Mouse (Mus musculus) gastrocnemius, postnatal 4 days (tissue): ENCODE results near the gene Pcbp4. TPM values are rescaled to one million over a fixed set of nuclear protein-coding genes. Genes with fewer than 3 reads are reported as not detected.

Experiments used
- DNase-seq, 2 experiments: peaks; one replicate each; pipeline ENCODE4 v3.0.0; 2021 to 2022; ENCODE audit warnings: low spot score in 2 of 2, mixed read lengths in 2 of 2
- long read RNA-seq, 2 experiments: library from polyadenylated mRNA; stranded (forward); transcript quantifications; one replicate each; pipeline ENCODE4 v2.0.0; 2021
- total RNA-seq, 2 experiments: library from RNA; stranded (reverse); gene quantifications; 2 replicates each; pipeline ENCODE4 v1.2.3; 2021

The Pcbp4 gene
- 10 to 100 TPM; 83.6 to 84.9 TPM for total RNA-seq
- long read RNA-seq, experiment 1, transcript Pcbp4-201 (13 exons, 2,035 nt): major isoform, 76 of 114 reads
- long read RNA-seq, experiment 1, partial matches to known transcripts: 12 of 114 reads
- long read RNA-seq, experiment 1, other reads (novel, unspliced or antisense): 26 of 114 reads
- long read RNA-seq, experiment 2, transcript Pcbp4-201 (13 exons, 2,035 nt): major isoform, 94 of 137 reads
- long read RNA-seq, experiment 2, partial matches to known transcripts: 9 of 137 reads
- long read RNA-seq, experiment 2, other reads (novel, unspliced or antisense): 34 of 137 reads

DNA sequence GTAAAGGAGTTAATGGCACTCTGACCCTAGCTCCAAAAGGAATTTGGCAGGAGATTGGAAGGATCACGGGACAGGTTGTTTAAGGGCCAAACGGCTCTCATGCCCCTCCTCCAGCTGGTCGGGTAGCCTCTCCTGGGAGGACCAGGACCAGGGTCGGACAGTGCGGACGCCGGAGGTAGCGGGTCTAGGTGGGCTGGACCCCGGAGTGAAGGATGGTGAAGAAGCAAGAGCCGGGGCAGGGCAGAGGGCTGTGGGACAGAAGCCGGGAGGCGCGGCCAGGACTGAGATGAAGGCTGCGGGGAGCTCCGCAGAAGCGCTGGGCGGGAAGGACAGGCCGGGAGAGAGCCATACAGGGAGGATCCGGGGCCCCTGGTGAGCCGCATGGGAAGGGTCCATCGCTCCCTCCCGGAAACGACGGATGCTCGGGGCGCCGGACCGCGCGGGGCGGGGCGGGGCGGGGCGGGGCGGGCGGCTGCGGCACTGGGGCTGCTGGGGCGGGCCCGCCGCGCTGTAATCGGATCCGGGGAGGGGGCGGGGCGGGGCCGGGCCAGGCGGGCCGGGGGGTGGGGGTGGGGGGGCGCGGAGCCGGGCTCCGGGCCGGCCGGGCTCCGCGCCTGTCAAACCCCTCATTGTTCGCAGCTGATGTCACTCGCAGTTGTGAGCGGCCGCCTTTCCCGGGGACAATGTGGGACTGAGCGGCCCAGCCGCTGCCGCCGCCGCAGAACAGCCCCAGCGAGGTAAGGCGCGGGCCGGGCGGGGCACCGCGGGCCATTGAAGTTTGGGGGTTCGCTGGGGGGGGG lies at the start of gene Pcbp4:
Gene Pcbp4, plus strand, starts transcription at position 21 of the 800 bp plus-strand sequence.
- peak in 1 of 2 experiments; percentile 73 for DNase-seq

- peak in 1 of 2 experiments; percentile 74 for DNase-seq
Measured at GRCm38 (mm10) chr9:106405275-106405674, 47.8 kb upstream of the Pcbp4 start.

DNA sequence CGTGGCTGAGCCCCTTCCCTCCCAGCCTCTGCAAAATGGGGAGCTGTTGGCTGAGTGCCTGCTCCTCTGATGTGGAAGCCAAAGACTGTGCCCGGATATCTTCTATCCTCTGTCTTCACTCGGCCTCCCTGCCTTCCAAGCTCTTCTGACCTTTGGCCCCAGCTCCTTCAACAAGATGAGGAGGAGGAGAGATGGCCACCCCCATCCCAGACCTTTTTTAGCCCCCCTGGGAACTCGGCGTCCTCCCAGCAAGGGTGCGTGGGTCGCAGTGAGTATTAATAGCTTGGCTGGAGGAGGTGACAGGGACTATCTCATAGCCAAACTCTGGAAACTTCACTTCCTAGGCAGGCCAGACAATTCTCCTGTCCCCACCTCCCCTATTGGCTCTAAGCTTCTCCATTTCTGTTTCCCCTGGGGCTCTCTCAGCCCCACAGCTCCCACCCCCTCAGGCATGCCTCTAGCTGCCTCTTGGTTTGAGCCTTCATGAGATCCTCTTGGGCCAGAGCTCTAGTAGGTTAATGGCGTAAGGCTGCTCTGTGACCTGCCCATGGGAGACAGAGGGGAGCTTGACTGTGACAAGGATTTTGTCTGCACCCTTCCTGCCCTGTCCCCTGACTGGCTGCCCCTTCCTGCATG lies 46.5 kb upstream of the Pcbp4 start:
- DNase-seq: no peak

DNA sequence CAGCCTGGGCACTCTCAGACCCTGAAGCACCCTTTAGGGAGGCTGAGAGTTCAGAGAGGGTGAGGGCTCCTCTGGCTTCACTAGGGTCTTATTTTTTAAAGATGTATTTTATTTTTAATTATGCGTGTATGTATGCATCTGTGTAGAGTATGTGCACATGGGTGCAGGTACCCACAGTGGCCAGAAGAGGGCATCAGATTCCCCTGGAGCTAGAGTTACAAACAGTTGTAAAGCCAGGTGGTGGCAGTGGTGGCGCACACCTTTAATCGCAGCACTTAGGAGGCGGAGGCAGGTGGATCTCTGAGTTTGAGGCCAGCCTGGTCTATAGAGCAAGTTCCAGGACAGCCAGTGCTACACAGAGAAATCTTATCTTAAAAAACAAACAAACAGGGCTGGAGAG lies 44.0 kb upstream of the Pcbp4 start:
- no peak for DNase-seq

DNA sequence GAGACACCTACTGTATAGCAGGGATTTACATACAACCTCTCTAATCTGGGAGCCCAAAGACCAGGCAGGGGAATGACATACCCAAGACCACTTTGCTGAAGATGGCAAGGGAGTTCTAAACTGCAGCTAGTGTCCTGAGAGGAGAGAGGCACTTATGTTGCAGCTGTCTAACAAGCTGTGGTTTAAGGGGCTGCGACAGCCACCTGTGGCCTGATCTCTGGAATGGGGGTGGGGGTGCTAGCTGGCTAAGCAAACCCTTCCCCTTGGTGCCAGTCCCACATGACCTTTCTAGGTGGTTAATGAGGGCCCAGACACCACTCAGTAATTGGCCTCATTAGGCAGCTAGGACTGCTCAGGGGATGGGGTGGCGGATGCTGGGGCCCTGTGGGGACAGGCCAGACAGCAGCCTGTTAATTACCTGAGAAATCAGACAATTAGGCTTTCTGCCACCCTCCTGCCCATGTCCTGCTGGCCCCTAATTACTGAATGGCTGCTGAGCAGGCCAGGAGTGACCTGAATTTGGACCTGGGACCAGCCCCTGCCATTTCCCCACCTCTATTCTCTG lies 42.9 kb upstream of the Pcbp4 start:
- no peak for DNase-seq

DNA sequence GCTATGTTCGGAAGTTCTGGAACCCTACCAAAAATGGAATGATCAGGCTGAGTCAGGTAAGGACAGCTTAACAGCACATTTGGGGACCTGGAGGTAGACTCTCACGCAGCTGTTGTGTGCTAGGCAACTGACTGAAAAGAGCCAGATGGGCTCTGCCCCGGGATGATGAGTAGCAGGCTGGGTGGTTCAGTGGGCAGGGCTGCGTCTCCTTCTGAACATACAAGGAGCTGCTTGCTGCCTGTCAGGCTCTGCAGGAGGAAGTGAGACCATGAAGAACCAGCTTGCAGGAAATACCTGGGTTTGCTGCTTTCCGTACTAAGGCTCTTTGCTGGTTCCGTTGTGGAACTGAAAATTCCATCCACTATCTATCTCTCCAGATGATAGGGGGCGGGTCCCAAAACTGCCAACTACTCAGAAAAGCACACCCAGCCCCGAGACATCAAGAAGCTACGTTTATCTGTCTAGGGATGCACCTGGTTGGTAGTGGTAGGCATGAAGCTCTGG lies 41.9 kb upstream of the Pcbp4 start:
- DNase-seq: no peak

DNA sequence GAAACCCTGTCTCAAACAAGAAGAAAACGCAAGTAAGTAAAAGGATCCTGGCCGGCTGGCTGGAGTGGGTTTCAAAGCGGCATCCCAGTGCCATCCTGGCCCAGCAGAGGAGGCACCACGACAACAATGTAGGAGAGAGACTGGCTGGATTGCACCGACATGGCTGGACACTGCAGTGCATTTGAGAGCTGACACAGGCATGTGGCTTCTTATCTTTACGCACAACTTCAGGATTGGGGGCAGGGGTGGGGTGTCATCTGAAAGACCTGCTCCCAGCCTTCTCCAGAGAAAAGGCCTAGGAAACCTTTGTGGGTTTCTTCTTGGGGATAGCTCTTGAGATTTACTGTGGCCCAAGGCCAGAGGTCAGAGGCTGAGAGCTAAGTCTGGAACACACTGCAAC lies 41.4 kb upstream of the Pcbp4 start:
- DNase-seq: no peak

DNA sequence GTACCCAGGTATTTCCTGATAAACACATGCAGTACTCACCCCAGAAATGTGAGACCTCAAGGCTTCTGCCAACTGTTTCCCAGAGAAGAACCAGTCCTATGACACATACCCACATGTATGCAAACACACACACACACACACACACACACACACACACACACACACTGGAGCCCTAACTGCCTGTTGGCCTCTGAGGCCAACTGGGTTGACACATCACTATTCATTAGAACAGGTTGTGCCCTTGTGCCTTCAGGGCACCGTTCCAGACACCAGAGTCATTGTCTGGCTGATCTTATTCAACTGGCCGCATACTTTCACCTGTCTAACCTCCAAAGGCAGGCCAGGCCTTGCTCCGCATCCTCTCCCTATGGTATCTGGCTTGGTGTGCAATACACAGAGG lies 40.9 kb upstream of the Pcbp4 start:
- DNase-seq: no peak

DNA sequence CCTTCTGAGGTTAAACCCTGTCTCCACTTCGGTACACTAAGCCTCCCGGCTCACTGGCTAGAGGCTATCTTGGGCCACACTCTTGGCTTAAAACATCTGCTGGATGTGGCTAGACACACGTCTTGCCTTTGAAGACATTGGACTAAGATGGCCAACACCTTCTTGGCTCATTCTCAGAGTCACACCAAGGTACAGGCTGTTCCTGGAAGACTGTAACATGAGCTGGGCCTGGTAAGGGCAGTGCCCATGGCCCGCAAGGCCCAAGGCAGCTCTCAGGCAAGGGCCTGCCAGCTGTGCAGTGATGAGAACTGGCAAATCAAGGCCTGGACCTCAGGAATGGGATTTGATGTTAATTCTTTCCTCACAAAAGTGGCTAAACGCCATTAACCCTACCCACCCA lies 39.5 kb upstream of the Pcbp4 start:
- DNase-seq: no peak

GRCm38 (mm10) chr9:106416826-106417225 lies 36.3 kb upstream of the Pcbp4 start:
- no peak for DNase-seq

GRCm38 (mm10) chr9:106417841-106418625 lies 35.1 kb upstream of the Pcbp4 start:
- peak; percentile 65 to 84 for DNase-seq

- DNase-seq: no peak
Measured at GRCm38 (mm10) chr9:106420608-106421007, 32.5 kb upstream of the Pcbp4 start.

DNA sequence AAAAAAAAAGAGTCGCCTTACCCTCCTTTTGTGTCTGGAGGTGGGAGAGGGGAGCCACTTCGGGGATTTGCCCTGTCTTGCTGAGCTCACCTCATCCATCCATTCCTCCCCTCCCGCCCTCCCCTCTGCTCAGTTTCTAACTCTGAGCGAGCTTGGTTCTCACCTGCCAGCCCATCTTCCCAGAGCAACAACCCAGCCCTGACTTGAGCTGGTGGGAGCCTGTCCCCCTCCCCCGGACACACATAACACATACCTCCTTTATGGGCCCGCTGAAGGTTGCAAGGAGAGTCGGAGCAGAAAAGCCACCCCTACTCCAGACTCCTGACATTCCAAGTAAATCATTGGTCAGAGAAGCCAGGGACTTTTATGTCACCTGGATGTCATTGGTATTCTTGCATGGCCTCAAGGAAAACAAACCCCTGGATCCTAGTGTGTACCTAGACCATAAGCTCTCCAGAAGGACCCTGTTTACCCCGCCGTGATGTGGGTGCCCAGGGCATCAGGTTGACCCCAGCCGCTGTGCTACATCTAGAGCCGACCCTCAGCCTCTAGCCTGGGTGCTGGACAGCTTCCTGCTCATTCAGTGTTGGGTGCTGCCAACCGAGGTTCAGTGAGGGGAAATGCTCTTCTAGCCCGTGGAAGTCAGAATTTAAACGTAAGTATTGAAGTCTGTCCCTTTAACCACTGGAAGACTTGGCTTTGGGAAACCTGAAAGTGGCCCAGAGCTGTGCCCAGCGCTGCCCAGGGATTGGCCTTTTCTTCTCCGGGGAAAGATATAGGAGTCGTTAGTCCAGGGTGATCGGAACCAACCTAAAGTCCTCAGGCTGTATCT lies 31.8 kb upstream of the Pcbp4 start:
- DNase-seq: no peak

DNA sequence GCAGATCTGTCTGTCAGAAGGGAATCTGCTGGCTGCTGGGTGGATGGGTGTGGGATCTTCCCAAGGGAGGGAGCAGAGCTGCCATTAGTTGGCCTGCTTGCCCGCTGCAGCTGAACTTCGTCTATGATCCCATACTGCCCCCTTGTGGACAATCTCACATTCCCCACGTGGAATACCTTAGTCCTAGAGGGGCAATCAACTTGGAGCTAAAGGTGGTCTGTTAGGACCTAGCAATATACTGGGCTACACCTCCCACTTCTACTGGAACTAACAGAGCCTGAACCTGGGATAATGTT lies 31.3 kb upstream of the Pcbp4 start:
- peak; percentile 75 to 85 for DNase-seq

DNA sequence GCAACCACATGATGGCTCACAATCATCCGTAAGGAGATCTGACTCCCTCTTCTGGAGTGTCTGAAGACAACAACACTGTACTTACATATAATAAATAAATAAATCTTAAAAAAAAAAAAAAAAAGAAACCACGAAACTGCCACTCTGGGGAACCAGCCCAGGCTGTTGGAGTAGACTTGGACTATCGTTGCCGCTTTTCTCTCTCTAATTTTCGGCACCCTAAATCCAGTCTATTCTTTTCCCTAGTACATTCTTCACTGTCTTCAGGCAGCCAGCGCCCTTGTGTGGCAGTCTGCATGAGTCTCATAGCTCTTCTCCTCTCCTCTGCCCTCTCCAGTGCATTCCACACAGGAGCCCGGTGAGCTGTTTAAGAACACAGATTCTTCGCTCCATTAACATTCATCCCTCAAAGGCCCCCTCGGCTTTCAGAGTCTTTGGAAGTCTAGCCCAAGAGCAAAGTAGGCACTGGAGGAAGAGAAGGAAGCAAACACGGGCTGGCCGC lies 24.3 kb upstream of the Pcbp4 start:
- DNase-seq: no peak

GRCm38 (mm10) chr9:106429221-106430014 lies 23.7 kb upstream of the Pcbp4 start, which contains the start of gene Rpl29:
Rpl29 (plus strand) TSS chr9:106429454.
- DNase-seq: peak; percentile 81 to 94

DNA sequence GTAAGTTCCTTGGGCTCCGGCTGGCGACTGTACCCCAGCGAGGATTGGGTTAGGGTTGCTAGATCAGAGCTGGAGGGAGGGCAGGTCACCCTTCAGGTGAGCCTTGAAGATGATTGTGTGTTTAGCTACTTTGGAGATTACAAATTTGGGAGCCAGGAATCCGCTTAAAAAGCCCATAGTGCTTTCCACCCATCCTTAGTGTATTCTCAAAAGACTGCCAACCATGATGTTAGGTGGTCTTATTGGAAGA lies 23.2 kb upstream of the Pcbp4 start:
- DNase-seq: no peak

DNA sequence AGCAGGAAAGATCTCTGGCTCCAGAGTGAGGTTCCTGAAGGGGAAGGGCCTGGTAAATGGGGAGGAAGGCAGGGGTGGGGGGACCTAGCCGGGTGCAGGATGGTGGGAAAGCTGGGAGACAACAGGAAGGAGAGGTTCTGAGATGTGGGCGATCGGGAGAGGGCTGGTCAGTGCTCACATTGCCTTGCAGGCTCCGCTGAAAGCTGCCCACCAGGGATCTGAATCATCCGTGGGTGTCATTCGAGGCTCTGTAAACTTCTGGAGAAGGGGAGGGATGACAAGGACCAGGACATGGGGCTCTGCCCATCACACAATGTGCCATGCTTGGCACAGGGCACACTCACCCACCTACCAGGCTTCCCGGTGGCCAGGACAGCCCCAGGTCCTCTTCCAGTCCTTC lies 19.7 kb upstream of the Pcbp4 start:
- no peak for DNase-seq

GRCm38 (mm10) chr9:106436566-106436965 lies 16.5 kb upstream of the Pcbp4 start:
- no peak for DNase-seq
